Mouse (Mus musculus): ENCODE data around the gene Nagk. TPM values are rescaled to one million over a fixed set of nuclear protein-coding genes. Genes with fewer than 3 reads are reported as not detected.

Nagk gene
- polyA plus RNA-seq, 1 experiment from 2014 or later: 116 TPM

DNA sequence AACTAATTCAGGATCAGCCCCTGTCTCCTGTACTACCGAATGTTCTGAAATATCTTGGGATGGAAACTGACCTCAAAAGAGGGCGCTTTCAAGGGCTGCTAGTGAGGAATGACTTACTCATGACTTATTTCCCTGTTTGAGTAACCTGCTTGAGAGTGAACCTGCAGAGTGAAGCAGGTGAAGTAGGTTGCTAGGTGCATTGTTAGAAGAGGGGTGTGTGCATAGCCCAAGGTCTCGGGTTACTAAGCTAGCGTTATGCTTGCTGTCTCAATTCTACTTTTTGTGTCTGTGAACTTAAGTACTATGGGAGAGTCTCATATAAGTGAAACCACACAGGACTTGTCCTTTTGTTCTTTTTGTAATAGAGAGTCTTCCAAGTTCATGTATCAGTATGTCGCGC, 45.3 kb downstream of the Nagk start:
- H3K27ac ChIP-seq (ENCODE audit: low read depth, low read length): no peak overlapping the region
- H3K36me3 ChIP-seq (ENCODE audit: control insufficient read depth, insufficient read depth): no peaks in the 10 kb centered on the region
- H3K4me3 ChIP-seq (ENCODE audit: low read depth, low read length): no peak overlapping the region
- no peaks in the 10 kb centered on the region for H3K4me1 ChIP-seq (replicated peaks; ENCODE audit: control insufficient read depth, insufficient read depth, low read length)
- ATAC-seq: no peak
- H3K9ac ChIP-seq (ENCODE audit: low read depth, low read length): no peak overlapping the region
- TF ChIP-seq CTCF (IDR thresholded peaks at IDR 0.05; ENCODE audit: low read depth): no peak
- no peaks in the 10 kb centered on the region for H3K27me3 ChIP-seq (replicated peaks; ENCODE audit: control insufficient read depth, insufficient read depth, low read length)
- 72% methylated on average over 6 of the region's 6 CpGs for WGBS
- H3K9me3 ChIP-seq (ENCODE audit: control insufficient read depth): no peaks in the 10 kb centered on the region
- H3K4me2 ChIP-seq (replicated peaks; ENCODE audit: low read depth): no peak overlapping the region

DNA sequence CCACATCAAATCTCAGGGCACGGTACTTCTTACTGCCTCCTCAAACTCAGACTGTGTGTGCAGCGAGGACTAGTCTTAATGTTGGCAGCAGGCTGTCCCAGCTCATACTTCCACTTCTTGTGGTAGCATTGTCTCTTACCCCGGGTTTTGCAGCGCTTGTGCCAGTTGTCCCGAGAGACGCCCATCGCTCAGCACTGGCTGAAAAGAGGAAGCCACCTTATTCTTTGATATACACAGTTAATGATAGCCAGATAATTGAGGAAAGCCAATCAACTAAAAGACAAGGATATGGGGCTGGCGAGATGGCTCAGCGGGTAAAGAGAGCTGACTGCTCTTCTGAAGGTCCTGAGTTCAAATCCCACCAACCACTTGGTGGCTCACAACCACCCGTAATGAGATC, 50.1 kb downstream of the Nagk start:
- no peak for ATAC-seq
- Histone ChIP-seq H3K36me3 (ENCODE audit: control insufficient read depth, insufficient read depth) (no peaks in the 10 kb centered on the region), H3K9me3 (ENCODE audit: control insufficient read depth) (no peaks in the 10 kb centered on the region), H3K4me1 (replicated peaks; ENCODE audit: control insufficient read depth, insufficient read depth, low read length) (no peaks in the 10 kb centered on the region), H3K9ac (ENCODE audit: low read depth, low read length) (no peak overlapping the region), H3K27me3 (replicated peaks; ENCODE audit: control insufficient read depth, insufficient read depth, low read length) (no peaks in the 10 kb centered on the region), H3K4me3 (ENCODE audit: low read depth, low read length) (no peak overlapping the region), H3K27ac (ENCODE audit: low read depth, low read length) (no peak overlapping the region), H3K4me2 (replicated peaks; ENCODE audit: low read depth) (no peak overlapping the region)
- 90% methylated on average over 10 of the region's 10 CpGs for WGBS
- no peak for TF ChIP-seq CTCF (IDR thresholded peaks at IDR 0.05; ENCODE audit: low read depth)

DNA sequence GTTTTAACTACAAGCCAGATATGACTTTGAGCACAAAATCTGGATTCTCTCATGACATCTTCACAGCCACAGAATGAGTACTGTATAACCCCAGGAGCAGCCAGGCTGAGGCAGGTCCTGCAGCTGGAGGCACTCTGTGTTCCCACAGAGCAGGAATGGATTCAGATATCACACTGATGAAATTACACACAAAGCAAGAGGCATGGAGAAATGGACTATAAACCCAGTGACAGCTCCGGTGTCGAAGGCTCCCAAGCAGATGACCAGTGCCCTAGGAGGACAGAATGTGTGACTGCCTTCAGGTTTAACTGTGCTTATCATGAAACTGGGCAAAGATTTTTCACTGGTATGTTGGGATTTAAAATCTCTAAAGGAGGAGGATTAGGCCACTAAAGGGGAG, 51.4 kb downstream of the Nagk start:
- no peaks in the 10 kb centered on the region for H3K36me3 ChIP-seq (ENCODE audit: control insufficient read depth, insufficient read depth)
- no peaks in the 10 kb centered on the region for H3K9me3 ChIP-seq (ENCODE audit: control insufficient read depth)
- no peak overlapping the region for H3K4me3 ChIP-seq (ENCODE audit: low read depth, low read length)
- no peak overlapping the region for H3K4me2 ChIP-seq (replicated peaks; ENCODE audit: low read depth)
- H3K27me3 ChIP-seq (replicated peaks; ENCODE audit: control insufficient read depth, insufficient read depth, low read length): no peaks in the 10 kb centered on the region
- H3K9ac ChIP-seq (ENCODE audit: low read depth, low read length): no peak overlapping the region
- H3K4me1 ChIP-seq (replicated peaks; ENCODE audit: control insufficient read depth, insufficient read depth, low read length): no peaks in the 10 kb centered on the region
- no peak overlapping the region for H3K27ac ChIP-seq (ENCODE audit: low read depth, low read length)
- TF ChIP-seq CTCF (IDR thresholded peaks at IDR 0.05; ENCODE audit: low read depth): no peak
- 89% methylated on average over 2 of the region's 2 CpGs for WGBS
- ATAC-seq: no peak

DNA sequence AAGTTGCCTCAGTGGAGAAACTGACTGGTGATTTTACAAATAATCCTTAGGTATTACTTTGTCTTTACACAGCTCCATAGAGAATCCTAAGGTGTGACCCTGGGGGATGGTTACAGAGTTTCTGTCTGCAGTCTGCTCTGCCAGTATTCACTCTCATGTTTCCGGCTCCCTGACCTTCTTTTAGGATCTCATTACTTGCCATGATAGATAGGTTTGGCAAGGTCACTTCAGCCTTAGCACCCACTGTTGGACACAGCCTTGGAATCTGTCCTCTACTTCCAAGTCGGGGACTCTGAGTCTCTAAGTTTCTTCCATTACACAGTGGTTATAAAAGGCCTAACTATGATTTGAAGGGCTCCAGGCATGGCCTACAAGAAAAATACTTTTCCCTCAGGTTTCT, 54.7 kb downstream of the Nagk start:
- no peaks in the 10 kb centered on the region for H3K9me3 ChIP-seq (ENCODE audit: control insufficient read depth)
- no peaks in the 10 kb centered on the region for H3K36me3 ChIP-seq (ENCODE audit: control insufficient read depth, insufficient read depth)
- TF ChIP-seq CTCF (IDR thresholded peaks at IDR 0.05; ENCODE audit: low read depth): no peak
- H3K9ac ChIP-seq (ENCODE audit: low read depth, low read length): no peak overlapping the region
- H3K4me2 ChIP-seq (replicated peaks; ENCODE audit: low read depth): no peak overlapping the region
- WGBS: 84% methylated on average over 2 of the region's 2 CpGs
- no peaks in the 10 kb centered on the region for H3K4me1 ChIP-seq (replicated peaks; ENCODE audit: control insufficient read depth, insufficient read depth, low read length)
- no peak overlapping the region for H3K4me3 ChIP-seq (ENCODE audit: low read depth, low read length)
- H3K27ac ChIP-seq (ENCODE audit: low read depth, low read length): no peak overlapping the region
- no peak for ATAC-seq
- no peaks in the 10 kb centered on the region for H3K27me3 ChIP-seq (replicated peaks; ENCODE audit: control insufficient read depth, insufficient read depth, low read length)

Other genes starting within 250 kb of the Nagk start
- gene Stambp, start 222.3 kb upstream of the Nagk start, polyA plus RNA-seq (2015; fragmentation: Nextera tagmentation; extraction: Ambion mirVana): 24.9 and 28.1 TPM in 2 replicates
- gene Clec4f, start 138.8 kb upstream of the Nagk start, polyA plus RNA-seq (2015; fragmentation: Nextera tagmentation; extraction: Ambion mirVana): 4.5 and 5.3 TPM in 2 replicates
- gene Cd207, start 117.1 kb upstream of the Nagk start, polyA plus RNA-seq (2015; fragmentation: Nextera tagmentation; extraction: Ambion mirVana): not detected in 2 replicates
- gene Vax2, start 83.7 kb upstream of the Nagk start, polyA plus RNA-seq (2015; fragmentation: Nextera tagmentation; extraction: Ambion mirVana): not detected in 2 replicates
- gene Atp6v1b1, start 52.0 kb upstream of the Nagk start, polyA plus RNA-seq (2015; fragmentation: Nextera tagmentation; extraction: Ambion mirVana): not detected in 2 replicates
- gene Ankrd53, start 32.3 kb upstream of the Nagk start, polyA plus RNA-seq (2015; fragmentation: Nextera tagmentation; extraction: Ambion mirVana): not detected in 2 replicates
- 107 and 111 TPM in 2 replicates for gene Tex261, start 19.2 kb upstream of the Nagk start, polyA plus RNA-seq (2015; fragmentation: Nextera tagmentation; extraction: Ambion mirVana)
- 5.6 and 6.0 TPM in 2 replicates for gene Paip2b, start 36.8 kb downstream of the Nagk start, polyA plus RNA-seq (2015; fragmentation: Nextera tagmentation; extraction: Ambion mirVana)
- gene Zfp638, start 72.1 kb downstream of the Nagk start, polyA plus RNA-seq (2015; fragmentation: Nextera tagmentation; extraction: Ambion mirVana): 21.5 and 24.3 TPM in 2 replicates
- gene Dysf, start 213.6 kb downstream of the Nagk start, polyA plus RNA-seq (2015; fragmentation: Nextera tagmentation; extraction: Ambion mirVana): 5.1 and 5.9 TPM in 2 replicates

All from intestine, postnatal 0 days (tissue).